Mouse (Mus musculus): ENCODE measurements around the gene Rnf31. TPM values are rescaled to one million over a fixed set of nuclear protein-coding genes. Genes with fewer than 3 reads are reported as not detected.
A peak's percentile ranks its signal among the peaks of the same experiment; 100 is the strongest.

The Rnf31 gene
- polyA plus RNA-seq, 1 experiment from 2014 or later, result 23.2 TPM

- H3K27me3 ChIP-seq, result no peaks in the 10 kb centered on the region
- peak within 1 kb of the TSS; percentile 97 for H3K4me3 ChIP-seq
- H3K9ac ChIP-seq, result peak within 1 kb of the TSS; percentile 89
- peak; percentile 97 for ATAC-seq (ENCODE audit: low FRiP score, low read depth)
- peak within 1 kb of the TSS; percentile 97 for H3K27ac ChIP-seq
- WGBS, result under 1% methylated on average over 22 of the region's 22 CpGs
- H3K4me2 ChIP-seq (replicated peaks), result peak within 1 kb of the TSS; percentile 99
- no peaks in the 10 kb centered on the region for H3K9me3 ChIP-seq
- peaks cover 29% of the 10 kb centered on the region for H3K4me1 ChIP-seq
- H3K36me3 ChIP-seq, result peaks cover 44% of the 10 kb centered on the region
Measured at GRCm38 (mm10) chr14:55590748-55591330, 669 bp upstream of the Rnf31 start, which contains the start of gene Psme2. Gene Psme2, minus strand, starts transcription at chr14:55591113.

- H3K36me3 ChIP-seq, result peaks cover 55% of the 10 kb centered on the region
- no peaks in the 10 kb centered on the region for H3K27me3 ChIP-seq
- peak overlapping the region; percentile 89 for H3K9ac ChIP-seq
- H3K4me2 ChIP-seq (replicated peaks), result peak overlapping the region; percentile 99
- H3K9me3 ChIP-seq, result no peaks in the 10 kb centered on the region
- 3% methylated on average over 16 of the region's 16 CpGs for WGBS
- ATAC-seq (ENCODE audit: low FRiP score, low read depth), result no peak
- peaks cover 29% of the 10 kb centered on the region for H3K4me1 ChIP-seq
- peak overlapping the region; percentile 48; the same call in 1 of the 2 replicates for H3K27ac ChIP-seq
- peak overlapping the region; percentile 97 for H3K4me3 ChIP-seq
Measured at GRCm38 (mm10) chr14:55592226-55592625, 718 bp downstream of the Rnf31 start.

GRCm38 (mm10) chr14:55596036-55596690, 4.7 kb downstream of the Rnf31 start:
- H3K9me3 ChIP-seq, result no peaks in the 10 kb centered on the region
- no peak overlapping the region for H3K9ac ChIP-seq
- H3K36me3 ChIP-seq, result peaks cover 68% of the 10 kb centered on the region
- H3K27me3 ChIP-seq, result no peaks in the 10 kb centered on the region
- ATAC-seq (ENCODE audit: low FRiP score, low read depth), result no peak
- no peak overlapping the region for H3K4me2 ChIP-seq (replicated peaks)
- H3K27ac ChIP-seq, result no peak overlapping the region
- 83% methylated on average over 13 of the region's 13 CpGs for WGBS
- peaks cover 19% of the 10 kb centered on the region for H3K4me1 ChIP-seq
- no peak overlapping the region for H3K4me3 ChIP-seq

GRCm38 (mm10) chr14:55598521-55599390, 7.2 kb downstream of the Rnf31 start:
- Histone ChIP-seq H3K9ac (no peak overlapping the region), H3K4me2 (replicated peaks) (no peak overlapping the region), H3K9me3 (no peaks in the 10 kb centered on the region), H3K27me3 (no peaks in the 10 kb centered on the region), H3K4me1 (peaks cover 8% of the 10 kb centered on the region), H3K4me3 (no peak overlapping the region), H3K27ac (no peak overlapping the region), H3K36me3 (peaks cover 90% of the 10 kb centered on the region)
- no peak for ATAC-seq (ENCODE audit: low FRiP score, low read depth)
- 93% methylated on average over 21 of the region's 21 CpGs for WGBS

- Histone ChIP-seq H3K4me3 (peak within 1 kb of the TSS; percentile 41), H3K9me3 (no peaks in the 10 kb centered on the region), H3K27me3 (no peaks in the 10 kb centered on the region), H3K9ac (peak within 1 kb of the TSS; percentile 65), H3K27ac (peak within 1 kb of the TSS; percentile 72), H3K36me3 (peaks cover 80% of the 10 kb centered on the region), H3K4me2 (replicated peaks) (peak within 1 kb of the TSS; percentile 64), H3K4me1 (peaks cover 17% of the 10 kb centered on the region)
- 81% methylated on average over 7 of the region's 7 CpGs for WGBS
- ATAC-seq (ENCODE audit: low FRiP score, low read depth), result no peak
Measured at GRCm38 (mm10) chr14:55603271-55603632, 11.7 kb downstream of the Rnf31 start, which contains the start of gene Irf9. Gene Irf9, plus strand, starts transcription at chr14:55603571.

- Histone ChIP-seq H3K27me3 (no peaks in the 10 kb centered on the region), H3K9me3 (no peaks in the 10 kb centered on the region), H3K9ac (peak overlapping the region; percentile 65), H3K4me1 (peaks cover 17% of the 10 kb centered on the region), H3K4me3 (peak overlapping the region; percentile 41), H3K4me2 (replicated peaks) (peak overlapping the region; percentile 64), H3K27ac (peak overlapping the region; percentile 72), H3K36me3 (peaks cover 80% of the 10 kb centered on the region)
- 16% methylated on average over 19 of the region's 19 CpGs for WGBS
- ATAC-seq (ENCODE audit: low FRiP score, low read depth), result peak; percentile 92
Measured at GRCm38 (mm10) chr14:55603633-55604576, 12.4 kb downstream of the Rnf31 start.

GRCm38 (mm10) chr14:55604823-55605222, 13.3 kb downstream of the Rnf31 start:
- Histone ChIP-seq H3K9ac (no peak overlapping the region), H3K27ac (no peak overlapping the region), H3K4me3 (peak overlapping the region; percentile 41; the same call in 1 of the 2 replicates), H3K4me2 (replicated peaks) (peak overlapping the region; percentile 64), H3K27me3 (no peaks in the 10 kb centered on the region), H3K4me1 (peaks cover 17% of the 10 kb centered on the region), H3K36me3 (peaks cover 80% of the 10 kb centered on the region), H3K9me3 (no peaks in the 10 kb centered on the region)
- 91% methylated on average over 11 of the region's 11 CpGs for WGBS
- no peak for ATAC-seq (ENCODE audit: low FRiP score, low read depth)

- no peak overlapping the region for H3K9ac ChIP-seq
- no peak for ATAC-seq (ENCODE audit: low FRiP score, low read depth)
- H3K9me3 ChIP-seq, result no peaks in the 10 kb centered on the region
- peaks cover 17% of the 10 kb centered on the region for H3K4me1 ChIP-seq
- 92% methylated on average over 16 of the region's 16 CpGs for WGBS
- peaks cover 74% of the 10 kb centered on the region for H3K36me3 ChIP-seq
- H3K27ac ChIP-seq, result no peak overlapping the region
- H3K27me3 ChIP-seq, result no peaks in the 10 kb centered on the region
- no peak overlapping the region for H3K4me2 ChIP-seq (replicated peaks)
- H3K4me3 ChIP-seq, result no peak overlapping the region
Measured at GRCm38 (mm10) chr14:55605743-55606459, 14.4 kb downstream of the Rnf31 start.

- Histone ChIP-seq H3K4me2 (replicated peaks) (no peak overlapping the region), H3K4me3 (no peak overlapping the region), H3K4me1 (peaks cover 14% of the 10 kb centered on the region), H3K9ac (no peak overlapping the region), H3K36me3 (peaks cover 49% of the 10 kb centered on the region), H3K27ac (no peak overlapping the region), H3K27me3 (no peaks in the 10 kb centered on the region), H3K9me3 (no peaks in the 10 kb centered on the region)
- WGBS, result 95% methylated on average over 6 of the region's 6 CpGs
- ATAC-seq (ENCODE audit: low FRiP score, low read depth), result no peak
Measured at GRCm38 (mm10) chr14:55608339-55608738, 16.8 kb downstream of the Rnf31 start.

- Histone ChIP-seq H3K9me3 (no peaks in the 10 kb centered on the region), H3K27ac (no peak overlapping the region), H3K27me3 (no peaks in the 10 kb centered on the region), H3K36me3 (peaks cover 18% of the 10 kb centered on the region), H3K4me3 (no peak overlapping the region), H3K4me1 (no peaks in the 10 kb centered on the region), H3K4me2 (replicated peaks) (no peak overlapping the region), H3K9ac (no peak overlapping the region)
- WGBS, result 76% methylated on average over 6 of the region's 6 CpGs
- no peak for ATAC-seq (ENCODE audit: low FRiP score, low read depth)
Measured at GRCm38 (mm10) chr14:55613346-55613745, 21.8 kb downstream of the Rnf31 start.

Data from limb, embryonic 13.5 days (tissue).